Mouse (Mus musculus) bone marrow macrophage, adult 2 months (primary cell): ENCODE measurements at regions not wholly inside any gene's neighbourhood (a gene's known extent, or its start where the extent isn't known, plus 50 kb on each side); places are given as distances from the start of the nearest gene placed in this dataset.

Experiments used
- CTCF ChIP-seq: IDR thresholded peaks from 2 replicates; pipeline ENCODE4 v1.5.1; 2012; ENCODE audit warnings: low read depth, mild to moderate bottlenecking, low read length, moderate library complexity
- POLR2A ChIP-seq: IDR thresholded peaks from 2 replicates; pipeline ENCODE4 v1.6.1; 2012; ENCODE audit warnings: mild to moderate bottlenecking, low read depth, low read length, borderline replicate concordance

DNA sequence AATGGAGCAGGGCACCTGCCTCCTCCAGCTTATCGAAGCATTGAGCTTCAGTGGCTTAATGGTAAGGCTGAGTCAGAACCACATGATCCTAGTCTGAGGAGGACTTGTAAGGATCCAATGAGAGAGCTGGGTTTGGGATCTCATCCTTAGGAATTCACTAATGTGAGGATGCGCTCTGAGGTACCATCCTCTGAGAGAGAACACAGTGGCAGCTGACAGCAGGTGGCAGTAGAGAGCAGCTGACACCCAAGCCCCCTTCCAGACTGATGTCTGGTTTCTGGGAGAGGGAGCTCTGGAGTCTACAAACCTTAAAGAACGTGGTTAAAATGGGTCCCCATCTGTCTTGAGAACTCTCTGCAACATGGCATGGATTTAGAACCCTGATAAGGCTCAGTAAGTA, 137.8 kb downstream of the B3glct start:
- no peak for TF ChIP-seq CTCF
- TF ChIP-seq POLR2A, result no peak
